ENCODE assay signal across 8 mouse cellular contexts in genomic region chr2:30066046-30066901, GRCm38 (mm10). TPM values are rescaled to one million over a fixed set of nuclear protein-coding genes. Genes with fewer than 3 reads are reported as not detected.
DNase-seq lines count a peak whose midpoint lies in the region; ATAC-seq and TF ChIP-seq lines count a peak whose summit lies in the region.

No protein-coding gene starts in this region.

- H3K9me3 ChIP-seq in embryonic facial prominence, embryonic 14.5 days (ENCODE audit: control insufficient read depth, low read length): no peaks in the 10 kb centered on the region
- H3K9me3 ChIP-seq in limb, embryonic 14.5 days (ENCODE audit: control insufficient read depth, low read length): no peaks in the 10 kb centered on the region
- H3K9me3 ChIP-seq in midbrain, embryonic 16.5 days (replicated peaks; ENCODE audit: control insufficient read depth, low read length, poor library complexity, severe bottlenecking): no peaks in the 10 kb centered on the region

- peak; percentile 93 for ATAC-seq in embryonic facial prominence, embryonic 14.5 days (ENCODE audit: low read depth)
- peak; percentile 91 for ATAC-seq in limb, embryonic 14.5 days (ENCODE audit: low FRiP score, low read depth)
- ATAC-seq in midbrain, embryonic 16.5 days: peak; percentile 95

- H3K27ac ChIP-seq in bone marrow, adult 2 months (ENCODE audit: control insufficient read depth, insufficient read depth, low read depth, low read length, poor library complexity): peak overlapping the region; percentile 99
- H3K27ac ChIP-seq in embryonic facial prominence, embryonic 14.5 days (replicated peaks; ENCODE audit: low read depth, low read length): peak overlapping the region; percentile 99
- peak overlapping the region; percentile 99 for H3K27ac ChIP-seq in limb, embryonic 14.5 days (replicated peaks; ENCODE audit: low read depth, low read length)
- H3K27ac ChIP-seq in midbrain, embryonic 16.5 days (ENCODE audit: low read length): peak overlapping the region; percentile 100
- peak overlapping the region; percentile 96 for H3K27ac ChIP-seq in spleen, adult 2 months (ENCODE audit: insufficient read depth, low read length)

- DNase-seq in A20 (ENCODE audit: low read depth, low spot score): peak; percentile 98
- DNase-seq in embryonic facial prominence, embryonic 14.5 days (ENCODE audit: low spot score): peak; percentile 97
- DNase-seq in heart, adult 8-10 months (ENCODE audit: low spot score): peak; percentile 92
- peak; percentile 97 for DNase-seq in kidney, adult 9 months
- DNase-seq in limb, embryonic 14.5 days (ENCODE audit: low spot score): peak; percentile 96
- DNase-seq in spleen, adult 2 months (ENCODE audit: low read depth in 1 of 2, low spot score in 2 of 2): peak; percentile 83 to 96

- peak overlapping the region; percentile 79 for H3K4me2 ChIP-seq in embryonic facial prominence, embryonic 14.5 days (ENCODE audit: low read depth, low read length)
- peak overlapping the region; percentile 66 for H3K4me2 ChIP-seq in limb, embryonic 14.5 days (replicated peaks; ENCODE audit: low read depth, low read length, severe bottlenecking)
- peak overlapping the region; percentile 46 for H3K4me2 ChIP-seq in midbrain, embryonic 16.5 days (ENCODE audit: low read length)

- H3K4me1 ChIP-seq in bone marrow, adult 2 months (ENCODE audit: control insufficient read depth, insufficient read depth, low read length): peaks cover 3% of the 10 kb centered on the region; the same call in 1 of the 2 replicates
- peaks cover 27% of the 10 kb centered on the region for H3K4me1 ChIP-seq in embryonic facial prominence, embryonic 14.5 days (ENCODE audit: control insufficient read depth, insufficient read depth, low read length)
- peaks cover 24% of the 10 kb centered on the region for H3K4me1 ChIP-seq in limb, embryonic 14.5 days (ENCODE audit: control insufficient read depth, insufficient read depth, low read length)
- peaks cover 30% of the 10 kb centered on the region for H3K4me1 ChIP-seq in midbrain, embryonic 16.5 days (ENCODE audit: control insufficient read depth, insufficient read depth, low read length)
- H3K4me1 ChIP-seq in spleen, adult 2 months (ENCODE audit: control insufficient read depth, insufficient read depth, insufficient read length): peaks cover 4% of the 10 kb centered on the region; the same call in 1 of the 2 replicates

- TF ChIP-seq POLR2A in bone marrow, adult 2 months (IDR thresholded peaks at IDR 0.05; ENCODE audit: borderline replicate concordance, control insufficient read depth, low read depth, low read length): peak; percentile 89
- peak; percentile 63; the same call in 1 of the 2 replicates for TF ChIP-seq POLR2A in limb, embryonic 14.5 days (IDR thresholded peaks at IDR 0.05; ENCODE audit: borderline replicate concordance, extremely low read depth, insufficient read depth, insufficient read length)
- TF ChIP-seq POLR2A in spleen, adult 2 months (IDR thresholded peaks at IDR 0.05; ENCODE audit: low read depth, low read length): peak; percentile 40; the same call in 1 of the 2 replicates

- peak overlapping the region; percentile 85 for H3K4me3 ChIP-seq in bone marrow, adult 2 months (replicated peaks; ENCODE audit: control insufficient read depth, low read depth, low read length)
- H3K4me3 ChIP-seq in embryonic facial prominence, embryonic 14.5 days (ENCODE audit: low read depth, low read length): peak overlapping the region; percentile 93
- H3K4me3 ChIP-seq in limb, embryonic 14.5 days (replicated peaks; ENCODE audit: low read length): peak overlapping the region; percentile 98
- peak overlapping the region; percentile 98 for H3K4me3 ChIP-seq in midbrain, embryonic 16.5 days (ENCODE audit: low read depth, low read length)
- H3K4me3 ChIP-seq in spleen, adult 2 months (ENCODE audit: extremely low read depth, insufficient read depth, insufficient read length): peak overlapping the region; percentile 96

- peak overlapping the region; percentile 99 for H3K9ac ChIP-seq in embryonic facial prominence, embryonic 14.5 days (ENCODE audit: low read depth, low read length)
- peak overlapping the region; percentile 97 for H3K9ac ChIP-seq in limb, embryonic 14.5 days (ENCODE audit: low read depth, low read length, severe bottlenecking)
- peak overlapping the region; percentile 99 for H3K9ac ChIP-seq in midbrain, embryonic 16.5 days (ENCODE audit: low read depth, low read length)

- under 1% methylated on average over 93 of the region's 101 CpGs for WGBS in bone marrow, adult 2 months
- 0% methylated on average over 15 of the region's 101 CpGs for WGBS in embryonic facial prominence, embryonic 14.5 days
- 2% methylated on average over 25 of the region's 101 CpGs for WGBS in limb, embryonic 14.5 days
- under 1% methylated on average over 41 of the region's 101 CpGs for WGBS in midbrain, embryonic 16.5 days
- 1% methylated on average over 37 of the region's 101 CpGs for WGBS in spleen, adult 2 months

- peaks cover 30% of the 10 kb centered on the region for H3K36me3 ChIP-seq in embryonic facial prominence, embryonic 14.5 days (ENCODE audit: control insufficient read depth, insufficient read depth, low read length)
- peaks cover 26% of the 10 kb centered on the region for H3K36me3 ChIP-seq in limb, embryonic 14.5 days (ENCODE audit: control insufficient read depth, insufficient read depth, low read length)
- H3K36me3 ChIP-seq in midbrain, embryonic 16.5 days (ENCODE audit: control insufficient read depth, insufficient read depth, low read length): 0 out of 2 replicates have a peak, but pooled peaks cover 7% of the 10 kb centered on the region
- peaks cover 10% of the 10 kb centered on the region for H3K36me3 ChIP-seq in spleen, adult 2 months (ENCODE audit: control insufficient read depth, insufficient read depth, low read length)

- no peaks in the 10 kb centered on the region for H3K27me3 ChIP-seq in embryonic facial prominence, embryonic 14.5 days (replicated peaks; ENCODE audit: control insufficient read depth, insufficient read depth, low read length)
- H3K27me3 ChIP-seq in limb, embryonic 14.5 days (ENCODE audit: control insufficient read depth, insufficient read depth, low read length): no peaks in the 10 kb centered on the region
- no peaks in the 10 kb centered on the region for H3K27me3 ChIP-seq in midbrain, embryonic 16.5 days (ENCODE audit: control insufficient read depth, insufficient read depth, low read depth, low read length)
- H3K27me3 ChIP-seq in spleen, adult 2 months (ENCODE audit: control insufficient read depth, insufficient read depth, low read length): no peaks in the 10 kb centered on the region

- TF ChIP-seq CTCF in bone marrow, adult 2 months (IDR thresholded peaks at IDR 0.05; ENCODE audit: control insufficient read depth, insufficient read depth, low read length): no peak
- TF ChIP-seq CTCF in spleen, adult 2 months (IDR thresholded peaks at IDR 0.05; ENCODE audit: extremely low read depth, insufficient read depth, insufficient read length, insufficient replicate concordance): no peak

RNA-seq across cellular contexts. Expression of gene Set, which starts 9.1 kb away (rescaled TPM):
- 140 and 230 TPM in 2 replicates for polyA plus RNA-seq in bone marrow, adult 2 months (2011; ENCODE audit: insufficient read depth, insufficient read length, low replicate concordance, missing spikeins)
- polyA plus RNA-seq in embryonic facial prominence, embryonic 14.5 days (2014; fragmentation: Nextera tagmentation; extraction: Ambion mirVana): 351 and 393 TPM in 2 replicates
- 100 to 1,000 TPM in 2 of 4 experiments, 10 to 100 TPM in 2; 98.3 to 109 (median 100) TPM for total RNA-seq in heart, adult 8-10 months (2022)
- 178 and 295 TPM in 2 replicates for polyA plus RNA-seq in limb, embryonic 14.5 days (2012; rRNA removed)
- 426 and 451 TPM in 2 replicates for polyA plus RNA-seq in limb, embryonic 14.5 days (2014; fragmentation: Nextera tagmentation; extraction: Ambion mirVana)
- 314 and 357 TPM in 2 replicates for polyA plus RNA-seq in midbrain, embryonic 16.5 days (2015; fragmentation: Nextera tagmentation; extraction: Ambion mirVana)
- 42.2 and 55.0 TPM in 2 replicates for polyA plus RNA-seq in spleen, adult 2 months (2012; rRNA removed)

RNA-seq across cellular contexts. Expression of gene Pkn3, which starts 11.2 kb away (rescaled TPM):
- 5.0 and 8.1 TPM in 2 replicates for polyA plus RNA-seq in bone marrow, adult 2 months (2011; ENCODE audit: insufficient read depth, insufficient read length, low replicate concordance, missing spikeins)
- 5.6 and 7.6 TPM in 2 replicates for polyA plus RNA-seq in embryonic facial prominence, embryonic 14.5 days (2014; fragmentation: Nextera tagmentation; extraction: Ambion mirVana)
- total RNA-seq in heart, adult 8-10 months (2022): 10 to 100 TPM in 2 of 4 experiments, 1 to 10 TPM in 2; 9.0 to 11.2 (median 10.1) TPM
- 24.8 and 26.9 TPM in 2 replicates for polyA plus RNA-seq in limb, embryonic 14.5 days (2012; rRNA removed)
- polyA plus RNA-seq in limb, embryonic 14.5 days (2014; fragmentation: Nextera tagmentation; extraction: Ambion mirVana): 5.9 and 6.4 TPM in 2 replicates
- polyA plus RNA-seq in midbrain, embryonic 16.5 days (2015; fragmentation: Nextera tagmentation; extraction: Ambion mirVana): 1.5 and 2.1 TPM in 2 replicates
- polyA plus RNA-seq in spleen, adult 2 months (2012; rRNA removed): 4.6 and 4.9 TPM in 2 replicates

RNA-seq across cellular contexts. Expression of gene Wdr34, which starts 17.6 kb away (rescaled TPM):
- polyA plus RNA-seq in bone marrow, adult 2 months (2011; ENCODE audit: insufficient read depth, insufficient read length, low replicate concordance, missing spikeins): 3.6 and 5.7 TPM in 2 replicates
- polyA plus RNA-seq in embryonic facial prominence, embryonic 14.5 days (2014; fragmentation: Nextera tagmentation; extraction: Ambion mirVana): 29.0 and 33.7 TPM in 2 replicates
- 1 to 10 TPM; 6.5 to 9.2 (median 7.8) TPM for total RNA-seq in heart, adult 8-10 months (2022)
- polyA plus RNA-seq in limb, embryonic 14.5 days (2012; rRNA removed): 44.0 and 53.5 TPM in 2 replicates
- 30.1 and 33.1 TPM in 2 replicates for polyA plus RNA-seq in limb, embryonic 14.5 days (2014; fragmentation: Nextera tagmentation; extraction: Ambion mirVana)
- 82.5 and 85.9 TPM in 2 replicates for polyA plus RNA-seq in midbrain, embryonic 16.5 days (2015; fragmentation: Nextera tagmentation; extraction: Ambion mirVana)
- polyA plus RNA-seq in spleen, adult 2 months (2012; rRNA removed): 7.6 and 12.3 TPM in 2 replicates

RNA-seq across cellular contexts. Expression of gene Zdhhc12, which starts 27.2 kb away (rescaled TPM):
- polyA plus RNA-seq in bone marrow, adult 2 months (2011; ENCODE audit: insufficient read depth, insufficient read length, low replicate concordance, missing spikeins): 7.0 and 17.4 TPM in 2 replicates
- 26.1 and 28.9 TPM in 2 replicates for polyA plus RNA-seq in embryonic facial prominence, embryonic 14.5 days (2014; fragmentation: Nextera tagmentation; extraction: Ambion mirVana)
- 1 to 10 TPM; 2.3 to 4.1 (median 3.6) TPM for total RNA-seq in heart, adult 8-10 months (2022)
- 53.2 and 68.8 TPM in 2 replicates for polyA plus RNA-seq in limb, embryonic 14.5 days (2012; rRNA removed)
- 21.9 and 23.2 TPM in 2 replicates for polyA plus RNA-seq in limb, embryonic 14.5 days (2014; fragmentation: Nextera tagmentation; extraction: Ambion mirVana)
- 21.1 and 26.9 TPM in 2 replicates for polyA plus RNA-seq in midbrain, embryonic 16.5 days (2015; fragmentation: Nextera tagmentation; extraction: Ambion mirVana)
- polyA plus RNA-seq in spleen, adult 2 months (2012; rRNA removed): 56.2 and 92.3 TPM in 2 replicates

RNA-seq across cellular contexts. Expression of gene Zer1, which starts 58.1 kb away (rescaled TPM):
- polyA plus RNA-seq in bone marrow, adult 2 months (2011; ENCODE audit: insufficient read depth, insufficient read length, low replicate concordance, missing spikeins): 12.3 and 24.8 TPM in 2 replicates
- polyA plus RNA-seq in embryonic facial prominence, embryonic 14.5 days (2014; fragmentation: Nextera tagmentation; extraction: Ambion mirVana): 7.9 and 8.3 TPM in 2 replicates
- 10 to 100 TPM; 24.9 to 27.6 (median 25.8) TPM for total RNA-seq in heart, adult 8-10 months (2022)
- 60.3 and 79.9 TPM in 2 replicates for polyA plus RNA-seq in limb, embryonic 14.5 days (2012; rRNA removed)
- 9.7 and 11.0 TPM in 2 replicates for polyA plus RNA-seq in limb, embryonic 14.5 days (2014; fragmentation: Nextera tagmentation; extraction: Ambion mirVana)
- 13.1 and 13.5 TPM in 2 replicates for polyA plus RNA-seq in midbrain, embryonic 16.5 days (2015; fragmentation: Nextera tagmentation; extraction: Ambion mirVana)
- polyA plus RNA-seq in spleen, adult 2 months (2012; rRNA removed): 59.0 and 78.3 TPM in 2 replicates

Comparison
In these comparisons a context has a peak if more than half of its experiments do, and no peak if none do; other contexts are left out.
1. Peak in every context shown above with its lines: DNase-seq, ATAC-seq, H3K4me3 ChIP-seq and H3K27ac ChIP-seq.